Mouse (Mus musculus) right cerebral cortex, adult 2 months (tissue): ENCODE data around the gene Gm6377.

Experiments used
- DNase-seq, 2 experiments: peaks; one replicate each; pipeline ENCODE4 v3.0.0; 2021 to 2022; ENCODE audit warnings: low spot score in 2 of 2

Gm6377 gene

GRCm38 (mm10) chrX:109196468-109196867 lies at the start of gene Gm6377:
Gene Gm6377 (plus strand): TSS chrX:109196756.
- no peak for DNase-seq

DNA sequence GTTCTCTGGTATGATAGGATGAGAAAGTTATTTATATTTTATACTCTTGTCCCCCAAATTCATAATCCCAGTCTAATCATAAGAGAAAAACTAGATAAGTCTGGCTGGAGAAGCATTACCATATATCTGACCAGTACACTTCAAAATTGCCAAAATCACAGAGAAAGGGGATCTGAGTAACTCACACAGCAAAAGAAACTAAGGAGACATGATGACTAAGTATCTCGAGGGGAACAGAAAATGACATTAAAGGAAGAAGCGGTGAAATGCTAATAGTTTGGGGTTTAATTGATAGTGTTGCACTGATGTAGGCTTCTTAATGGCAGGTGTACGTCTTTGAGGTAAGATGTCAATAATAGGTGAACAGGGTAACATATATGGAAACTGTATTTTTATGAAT lies 49.4 kb upstream of the Gm6377 start:
- DNase-seq, result no peak

DNA sequence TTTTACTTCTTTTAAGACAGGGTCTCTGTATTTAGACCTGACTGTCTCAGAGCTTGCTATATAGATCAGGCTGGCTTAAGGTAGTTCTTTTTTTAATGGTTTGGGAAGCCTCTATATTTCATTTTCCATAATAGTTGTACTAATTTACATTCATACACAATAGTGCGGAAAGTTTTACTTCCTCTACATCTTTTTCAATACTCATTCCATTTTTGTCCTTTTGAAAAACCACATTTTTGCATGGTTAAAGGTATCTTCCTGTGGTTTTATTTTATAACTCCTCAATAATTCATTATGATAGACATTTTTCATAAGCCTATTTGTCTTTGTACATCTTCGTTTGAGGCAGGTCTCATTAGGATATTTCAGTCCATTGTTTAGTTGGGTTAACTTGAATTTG lies 45.3 kb upstream of the Gm6377 start:
- no peak for DNase-seq

DNA sequence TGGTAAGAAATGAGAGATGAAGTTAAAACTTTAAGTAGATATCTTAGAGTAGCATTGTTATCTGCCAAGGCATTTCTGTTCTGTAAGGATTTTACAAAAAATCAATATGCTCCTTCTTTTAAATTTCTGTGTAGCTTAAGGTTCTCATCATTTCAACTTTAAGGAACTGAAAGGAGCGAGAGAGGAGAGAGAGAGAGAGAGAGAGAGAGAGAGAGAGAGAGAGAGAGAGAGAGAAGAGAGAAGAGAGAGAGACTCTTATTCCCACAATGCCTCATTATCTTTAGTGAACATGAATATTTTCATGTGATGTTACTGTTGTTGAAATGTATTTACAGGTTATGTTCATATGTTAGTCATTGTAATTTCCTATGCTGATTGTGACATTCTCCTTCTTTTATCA lies 36.2 kb upstream of the Gm6377 start:
- no peak for DNase-seq

GRCm38 (mm10) chrX:109160901-109161300 lies 35.7 kb upstream of the Gm6377 start:
- no peak for DNase-seq

GRCm38 (mm10) chrX:109175038-109175437 lies 21.5 kb upstream of the Gm6377 start:
- no peak for DNase-seq

GRCm38 (mm10) chrX:109175470-109175869 lies 21.1 kb upstream of the Gm6377 start:
- DNase-seq, result no peak

GRCm38 (mm10) chrX:109184706-109185478 lies 11.7 kb upstream of the Gm6377 start:
- no peak for DNase-seq

DNA sequence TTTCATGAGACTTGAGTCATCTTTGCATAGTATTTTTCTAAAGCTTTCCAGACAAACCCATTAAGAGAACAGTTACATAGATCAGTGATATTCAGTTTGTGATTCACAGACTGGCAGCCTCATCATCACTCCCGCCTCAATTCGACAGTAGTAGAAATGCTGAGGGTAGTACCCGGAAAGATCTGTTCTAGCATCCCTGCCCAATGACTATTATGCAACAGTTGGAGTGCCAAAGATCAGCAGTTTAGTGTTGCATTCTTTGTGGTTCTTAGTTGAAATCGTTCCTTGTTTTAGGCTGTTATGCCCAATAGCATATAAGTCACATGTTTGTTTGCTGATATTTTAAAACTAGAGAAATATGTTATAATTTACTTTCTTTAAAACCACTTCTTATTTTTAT lies 6.9 kb upstream of the Gm6377 start:
- DNase-seq, result no peak

DNA sequence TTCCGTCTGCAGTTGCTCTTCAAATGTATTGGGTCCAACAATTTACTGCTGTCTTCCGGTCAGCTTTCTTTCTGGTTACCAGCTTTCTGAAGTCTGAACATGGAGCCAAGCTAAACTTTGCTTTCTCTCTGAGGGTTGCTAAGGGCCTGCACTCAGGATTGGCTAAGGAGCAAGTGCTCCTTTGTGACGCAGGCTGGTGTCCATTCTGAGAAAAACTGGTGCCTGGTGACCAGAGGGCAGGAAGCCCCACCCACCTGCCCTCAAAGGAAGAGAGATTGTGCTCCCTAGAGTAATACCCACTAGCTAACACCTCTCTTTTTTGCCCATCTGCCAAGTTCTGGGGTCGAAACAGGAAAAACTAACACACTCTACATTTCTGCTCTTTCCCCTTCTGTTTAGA lies 5.6 kb upstream of the Gm6377 start:
- no peak for DNase-seq

- no peak for DNase-seq
These were observed 5.1 kb upstream of the Gm6377 start for GRCm38 (mm10) chrX:109191436-109191835.

GRCm38 (mm10) chrX:109207843-109208242 lies 11.3 kb downstream of the Gm6377 start:
- no peak for DNase-seq

DNA sequence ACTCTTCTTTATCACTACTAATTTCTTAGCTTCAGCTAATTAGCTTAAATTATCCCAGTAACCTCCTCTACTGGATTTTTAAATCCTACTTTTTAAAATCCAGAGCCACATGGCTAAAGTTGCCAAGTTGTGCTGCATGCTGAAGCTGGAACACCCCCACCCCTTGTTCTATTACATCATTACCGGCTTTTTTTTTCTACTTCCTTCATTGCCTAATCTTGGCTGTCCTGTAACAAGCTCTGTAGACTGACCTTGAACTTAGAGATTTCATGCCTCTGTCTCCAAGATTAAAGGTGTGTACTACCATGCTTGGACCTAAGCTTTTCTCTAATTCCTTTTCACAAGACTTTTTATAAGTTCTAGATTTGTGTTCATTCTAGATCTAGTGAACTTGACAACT lies 32.2 kb downstream of the Gm6377 start:
- no peak for DNase-seq

- DNase-seq, result no peak
These were observed 39.0 kb downstream of the Gm6377 start for GRCm38 (mm10) chrX:109235383-109236036.

GRCm38 (mm10) chrX:109238163-109238562 lies 41.6 kb downstream of the Gm6377 start:
- no peak for DNase-seq
